Mouse (Mus musculus) forebrain, postnatal 0 days (tissue): ENCODE results near the gene Doxl2. TPM values are rescaled to one million over a fixed set of nuclear protein-coding genes. Genes with fewer than 3 reads are reported as not detected.
A peak's percentile ranks its signal among the peaks of the same experiment; 100 is the strongest.

Experiments used
- ATAC-seq: fragments of 200-750 bp; cut with Nextera tagmentation; 2 replicates; pipeline ENCODE4 v1.8.0; 2017; ENCODE audit warnings: mild to moderate bottlenecking, moderate library complexity
- DNase-seq: peaks from one replicate; pipeline ENCODE4 v3.0.0-alpha.2; 2015
- H3K27ac ChIP-seq: fragments of 300-500 bp; sonication (generic); 2 replicates; pipeline ENCODE4 v1.5.1; 2014; ENCODE audit warnings: low read depth, mild to moderate bottlenecking, antibody characterized with exemption, low read length, moderate library complexity, mixed read lengths
- H3K27me3 ChIP-seq: fragments of 300-500 bp; sonication (generic); 2 replicates; pipeline ENCODE4 v1.6.1; 2014; ENCODE audit warnings: mild to moderate bottlenecking, low read length, mixed read lengths; ENCODE audit not compliant: insufficient read depth
- H3K36me3 ChIP-seq: fragments of 300-500 bp; sonication (generic); 2 replicates; pipeline ENCODE4 v1.6.1; 2014; ENCODE audit warnings: mild to moderate bottlenecking, moderate library complexity; ENCODE audit not compliant: insufficient read depth
- H3K4me1 ChIP-seq: fragments of 300-500 bp; sonication (generic); 2 replicates; pipeline ENCODE4 v1.6.1; 2014; ENCODE audit warnings: antibody characterized with exemption; ENCODE audit not compliant: insufficient read depth
- H3K4me2 ChIP-seq: fragments of 300-500 bp; sonication (generic); 2 replicates; pipeline ENCODE4 v1.6.1; 2014; ENCODE audit warnings: low read depth, mild to moderate bottlenecking, moderate library complexity
- H3K4me3 ChIP-seq: fragments of 300-500 bp; sonication (generic); 2 replicates; pipeline ENCODE4 v1.5.1; 2014; ENCODE audit warnings: low read depth, low read length, mixed read lengths
- H3K9ac ChIP-seq: fragments of 300-500 bp; sonication (generic); 2 replicates; pipeline ENCODE4 v1.6.1; 2014; ENCODE audit warnings: mild to moderate bottlenecking
- H3K9me3 ChIP-seq: fragments of 300-500 bp; sonication (generic); 2 replicates; pipeline ENCODE4 v1.6.1; 2016; ENCODE audit warnings: low read length
- CTCF ChIP-seq: sonication (generic); IDR thresholded peaks from 2 replicates; pipeline ENCODE4 v1.5.1; 2016; ENCODE audit warnings: antibody characterized with exemption, control low read depth, low read depth
- WGBS: fragments of 180-500 bp; shearing (Covaris S2); extraction: QIAGEN DNeasy Blood & Tissue Kit; methylation state at CpG from one replicate; pipeline ENCODE4 v1.1.7; 2014; 5-methylcytosine and 5-hydroxymethylcytosine counted together
- polyA plus RNA-seq: library from polyadenylated mRNA; unstranded; fragments of >200 nt; fragmentation: Nextera tagmentation; extraction: Ambion mirVana; gene quantifications from 2 replicates; pipeline ENCODE4 v1.2.1, GENCODE M21; 2015
- total RNA-seq: library from RNA; depleted of rRNA; stranded (reverse); fragments of >200 nt; gene quantifications from 2 replicates; pipeline ENCODE4 v1.2.3, GENCODE M21; 2014; rRNA removed

The Doxl2 gene
- total and polyA plus RNA-seq, 2 experiments from 2014 or later, result not detected

- no peaks in the 10 kb centered on the region for H3K36me3 ChIP-seq
- no peaks in the 10 kb centered on the region for H3K4me1 ChIP-seq
- H3K27me3 ChIP-seq, result no peaks in the 10 kb centered on the region
- H3K4me3 ChIP-seq, result no peak overlapping the region
- H3K27ac ChIP-seq, result no peak overlapping the region
- WGBS, result 14% methylated on average over 14 of the region's 14 CpGs
- H3K9me3 ChIP-seq, result no peaks in the 10 kb centered on the region
- DNase-seq (peak; percentile 60), ATAC-seq (peak; percentile 90)
- no peak overlapping the region for H3K4me2 ChIP-seq
- H3K9ac ChIP-seq, result no peak overlapping the region
- no peak for TF ChIP-seq CTCF
These were observed 46.6 kb downstream of the Doxl2 start for GRCm38 (mm10) chr6:49021141-49022012.

- ATAC-seq (no peak), DNase-seq (no peak)
- no peak for TF ChIP-seq CTCF
- no peak overlapping the region for H3K9ac ChIP-seq
- no peak overlapping the region for H3K27ac ChIP-seq
- H3K27me3 ChIP-seq, result no peaks in the 10 kb centered on the region
- no peaks in the 10 kb centered on the region for H3K4me1 ChIP-seq
- H3K4me3 ChIP-seq, result no peak overlapping the region
- 75% methylated on average over 2 of the region's 2 CpGs for WGBS
- H3K36me3 ChIP-seq, result no peaks in the 10 kb centered on the region
- H3K9me3 ChIP-seq, result no peaks in the 10 kb centered on the region
- no peak overlapping the region for H3K4me2 ChIP-seq
These were observed 47.6 kb downstream of the Doxl2 start for GRCm38 (mm10) chr6:49022384-49022783.

DNA sequence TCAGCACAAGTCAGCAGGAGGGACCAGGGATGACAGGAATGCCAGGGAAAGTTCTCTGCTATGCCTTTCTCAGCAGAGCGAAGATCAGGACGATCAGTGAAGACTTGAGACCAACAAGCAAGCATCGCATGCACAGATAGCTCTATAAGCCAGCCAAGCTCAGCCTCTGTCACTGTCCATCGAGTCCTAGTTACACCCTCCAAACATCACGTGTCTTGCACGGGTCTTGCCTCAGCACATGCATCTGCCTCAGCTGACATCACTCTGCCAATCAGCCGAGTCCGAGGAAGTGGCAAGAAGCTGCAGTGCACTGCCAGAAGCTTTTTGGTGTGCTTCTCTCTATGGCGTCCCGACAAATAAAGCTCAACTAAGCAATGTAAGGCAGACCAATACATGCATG, 48.6 kb downstream of the Doxl2 start:
- no peak overlapping the region for H3K27ac ChIP-seq
- no peaks in the 10 kb centered on the region for H3K4me1 ChIP-seq
- H3K9me3 ChIP-seq, result no peaks in the 10 kb centered on the region
- WGBS, result 90% methylated on average over 10 of the region's 10 CpGs
- no peak for ATAC-seq
- no peaks in the 10 kb centered on the region for H3K36me3 ChIP-seq
- no peaks in the 10 kb centered on the region for H3K27me3 ChIP-seq
- no peak for DNase-seq
- H3K4me2 ChIP-seq, result no peak overlapping the region
- TF ChIP-seq CTCF, result no peak
- no peak overlapping the region for H3K9ac ChIP-seq
- H3K4me3 ChIP-seq, result no peak overlapping the region

DNA sequence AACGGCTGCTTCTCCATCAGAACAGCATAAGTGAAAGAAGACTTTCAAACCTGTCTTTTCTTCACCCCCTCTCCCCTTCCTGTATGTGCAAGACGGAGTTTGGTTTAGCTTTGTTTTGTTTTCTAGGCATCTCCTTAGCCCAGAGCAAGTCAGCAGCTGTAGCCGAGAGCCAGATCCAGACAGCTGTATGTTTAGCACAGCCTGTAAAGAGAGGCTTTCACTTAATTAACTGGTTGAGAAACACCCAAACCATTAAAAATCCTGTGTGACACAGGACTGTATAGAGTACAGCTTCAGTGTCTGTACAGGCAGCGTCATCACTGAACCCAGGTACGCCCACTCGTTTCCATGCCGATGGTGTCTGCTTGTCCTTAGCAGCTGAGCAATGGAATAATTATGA, 50.5 kb downstream of the Doxl2 start:
- Histone ChIP-seq H3K9me3 (no peaks in the 10 kb centered on the region), H3K27me3 (no peaks in the 10 kb centered on the region)
- WGBS, result 64% methylated on average over 7 of the region's 7 CpGs

GRCm38 (mm10) chr6:49026496-49026895, 51.7 kb downstream of the Doxl2 start:
- no peak for ATAC-seq
- Histone ChIP-seq H3K9me3 (no peaks in the 10 kb centered on the region), H3K4me1 (no peaks in the 10 kb centered on the region), H3K4me3 (no peak overlapping the region), H3K36me3 (no peaks in the 10 kb centered on the region), H3K27me3 (no peaks in the 10 kb centered on the region), H3K27ac (no peak overlapping the region), H3K4me2 (no peak overlapping the region), H3K9ac (no peak overlapping the region)
- no peak for TF ChIP-seq CTCF
- WGBS, result 95% methylated on average over 5 of the region's 5 CpGs
- DNase-seq, result no peak

More for the DNA sequence above, 50.5 kb downstream of the Doxl2 start:
- Histone ChIP-seq H3K4me2 (no peak overlapping the region), H3K36me3 (no peaks in the 10 kb centered on the region), H3K4me1 (no peaks in the 10 kb centered on the region), H3K9ac (no peak overlapping the region), H3K27ac (no peak overlapping the region), H3K4me3 (no peak overlapping the region)
- ATAC-seq, result no peak
- no peak for TF ChIP-seq CTCF
- no peak for DNase-seq

GRCm38 (mm10) chr6:49028019-49028418, 53.3 kb downstream of the Doxl2 start:
- no peaks in the 10 kb centered on the region for H3K9me3 ChIP-seq
- H3K36me3 ChIP-seq, result no peaks in the 10 kb centered on the region
- no peaks in the 10 kb centered on the region for H3K27me3 ChIP-seq
- WGBS, result 87% methylated on average over 6 of the region's 6 CpGs
- no peak for TF ChIP-seq CTCF
- H3K4me1 ChIP-seq, result no peaks in the 10 kb centered on the region
- no peak overlapping the region for H3K4me3 ChIP-seq
- DNase-seq, result no peak
- H3K27ac ChIP-seq, result no peak overlapping the region
- no peak overlapping the region for H3K9ac ChIP-seq
- ATAC-seq, result no peak
- no peak overlapping the region for H3K4me2 ChIP-seq

Other genes starting within 250 kb of the Doxl2 start
- 1.3 TPM in 2 replicates for gene Gimap1, start 235.9 kb upstream of the Doxl2 start, total RNA-seq
- 3.4 and 3.8 TPM in 2 replicates for gene Gimap1, start 235.9 kb upstream of the Doxl2 start, polyA plus RNA-seq
- 0.62 and 1.4 TPM in 2 replicates for gene Gimap5, start 228.8 kb upstream of the Doxl2 start, total RNA-seq
- gene Gimap5, start 228.8 kb upstream of the Doxl2 start, polyA plus RNA-seq, result 1.7 and 3.7 TPM in 2 replicates
- gene Gimap3, start 204.1 kb upstream of the Doxl2 start, total RNA-seq, result not detected in 2 replicates
- not detected in 2 replicates for gene Gimap3, start 204.1 kb upstream of the Doxl2 start, polyA plus RNA-seq
- 15.4 and 19.7 TPM in 2 replicates for gene Tmem176a, start 134.0 kb upstream of the Doxl2 start, total RNA-seq
- gene Tmem176a, start 134.0 kb upstream of the Doxl2 start, polyA plus RNA-seq, result 18.3 and 24.5 TPM in 2 replicates
- gene Tmem176b, start 133.5 kb upstream of the Doxl2 start, total RNA-seq, result 36.7 and 47.1 TPM in 2 replicates
- gene Tmem176b, start 133.5 kb upstream of the Doxl2 start, polyA plus RNA-seq, result 75.3 and 103 TPM in 2 replicates
- gene Aoc1, start 102.1 kb upstream of the Doxl2 start, total RNA-seq, result 1.6 TPM in 1 of 2 replicates, not detected in the other
- gene Aoc1, start 102.1 kb upstream of the Doxl2 start, polyA plus RNA-seq, result 0.20 TPM in 1 of 2 replicates, not detected in the other
- gene 1600015I10Rik, start 45.1 kb upstream of the Doxl2 start, total RNA-seq, result not detected in 2 replicates
- gene 1600015I10Rik, start 45.1 kb upstream of the Doxl2 start, polyA plus RNA-seq, result not detected in 2 replicates
- not detected in 2 replicates for gene Svs1, start 11.9 kb downstream of the Doxl2 start, total RNA-seq
- not detected in 2 replicates for gene Svs1, start 11.9 kb downstream of the Doxl2 start, polyA plus RNA-seq
- gene Gpnmb, start 61.6 kb downstream of the Doxl2 start, total RNA-seq, result 0.92 and 1.6 TPM in 2 replicates
- gene Gpnmb, start 61.6 kb downstream of the Doxl2 start, polyA plus RNA-seq, result 1.4 and 1.8 TPM in 2 replicates
- 25.5 and 28.0 TPM in 2 replicates for gene Malsu1, start 98.8 kb downstream of the Doxl2 start, total RNA-seq
- 87.3 and 108 TPM in 2 replicates for gene Malsu1, start 98.8 kb downstream of the Doxl2 start, polyA plus RNA-seq
- 9.1 and 12.8 TPM in 2 replicates for gene Igf2bp3, start 240.0 kb downstream of the Doxl2 start, total RNA-seq
- 12.3 and 13.5 TPM in 2 replicates for gene Igf2bp3, start 240.0 kb downstream of the Doxl2 start, polyA plus RNA-seq